Mouse (Mus musculus): ENCODE data around the gene Hmcn2. TPM values are rescaled to one million over a fixed set of nuclear protein-coding genes. Genes with fewer than 3 reads are reported as not detected.

The Hmcn2 gene
- total and polyA plus RNA-seq, 3 experiments, result 7.2 to 24.3 (median 8.3) TPM

DNA sequence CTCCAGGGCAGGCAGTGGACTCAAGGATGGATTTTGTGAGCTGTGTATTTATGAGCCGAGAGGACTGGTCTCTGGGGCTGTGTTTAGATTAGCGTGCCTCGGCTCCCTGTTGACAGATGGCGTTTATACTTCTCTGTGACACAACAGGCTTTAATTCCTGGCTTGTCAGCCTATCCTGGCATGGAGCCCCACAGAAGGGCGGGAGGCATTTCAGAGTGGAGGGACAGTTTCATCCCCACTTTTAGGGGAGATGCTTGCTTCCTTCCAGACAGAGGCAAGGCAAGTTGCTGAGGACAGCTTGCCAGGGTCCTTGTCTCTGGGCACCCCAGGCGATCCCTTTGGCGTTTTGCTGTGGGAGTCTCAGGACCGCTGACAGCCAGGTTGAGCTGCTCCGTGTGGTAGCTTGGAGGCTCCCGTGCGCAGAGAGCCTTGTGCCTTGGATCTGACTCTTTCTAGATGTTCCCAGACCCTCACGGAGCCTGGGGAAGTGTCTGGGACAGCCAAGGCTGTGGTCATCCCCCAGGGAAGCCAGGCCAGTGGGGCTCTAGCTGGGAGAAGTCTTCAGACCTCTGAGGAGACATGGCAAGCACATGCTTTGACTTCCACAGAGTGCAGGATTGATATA lies 23.6 kb downstream of the Hmcn2 start:
- no peak for TF ChIP-seq POLR2A (IDR thresholded peaks at IDR 0.05; ENCODE audit: insufficient read depth, low read depth, low read length)
- no peak for TF ChIP-seq EP300 (IDR thresholded peaks at IDR 0.05; ENCODE audit: insufficient read depth, low read depth, low read length)
- TF ChIP-seq CTCF (IDR thresholded peaks at IDR 0.05), result no peak
- no peak overlapping the region for H3K4me3 ChIP-seq
- H3K79me2 ChIP-seq (replicated peaks; ENCODE audit: control insufficient read depth, insufficient read depth, low read length), result no peaks in the 10 kb centered on the region
- H3K9ac ChIP-seq (ENCODE audit: low read depth, low read length), result no peak overlapping the region
- H3K27me3 ChIP-seq (ENCODE audit: control insufficient read depth, insufficient read depth, low read length), result no peaks in the 10 kb centered on the region
- intact Hi-C loops (cut with DNase I), result no loop called here
- H3K36me3 ChIP-seq (ENCODE audit: control insufficient read depth, insufficient read depth, low read length), result no peaks in the 10 kb centered on the region
- DNase-seq, result peak; percentile 52 to 54
- H3K4me1 ChIP-seq (ENCODE audit: control insufficient read depth, insufficient read depth, low read length), result peaks cover 7% of the 10 kb centered on the region
- WGBS, result 40% methylated on average over 12 of the region's 12 CpGs
- no peak overlapping the region for H3K27ac ChIP-seq

- no peaks in the 10 kb centered on the region for H3K27me3 ChIP-seq (ENCODE audit: control insufficient read depth, insufficient read depth, low read length)
- TF ChIP-seq CTCF (IDR thresholded peaks at IDR 0.05), result no peak
- TF ChIP-seq EP300 (IDR thresholded peaks at IDR 0.05; ENCODE audit: insufficient read depth, low read depth, low read length), result 0 out of 2 replicates have a peak, but pooled peaks have one; percentile 30
- TF ChIP-seq POLR2A (IDR thresholded peaks at IDR 0.05; ENCODE audit: insufficient read depth, low read depth, low read length), result no peak
- H3K27ac ChIP-seq, result no peak overlapping the region; the same call in 1 of the 2 replicates
- 43% methylated on average over 9 of the region's 9 CpGs for WGBS
- H3K4me1 ChIP-seq (ENCODE audit: control insufficient read depth, insufficient read depth, low read length), result peaks cover 8% of the 10 kb centered on the region
- H3K79me2 ChIP-seq (replicated peaks; ENCODE audit: control insufficient read depth, insufficient read depth, low read length), result no peaks in the 10 kb centered on the region
- intact Hi-C loops (cut with DNase I), result no loop called here
- no peak overlapping the region for H3K4me3 ChIP-seq
- H3K36me3 ChIP-seq (ENCODE audit: control insufficient read depth, insufficient read depth, low read length), result no peaks in the 10 kb centered on the region
- peak; percentile 83 to 85 for DNase-seq
- H3K9ac ChIP-seq (ENCODE audit: low read depth, low read length), result no peak overlapping the region
These were observed 25.6 kb downstream of the Hmcn2 start for GRCm38 (mm10) chr2:31339826-31340225.

- Histone ChIP-seq H3K4me1 (ENCODE audit: control insufficient read depth, insufficient read depth, low read length) (peaks cover 8% of the 10 kb centered on the region), H3K9ac (ENCODE audit: low read depth, low read length) (no peak overlapping the region), H3K36me3 (ENCODE audit: control insufficient read depth, insufficient read depth, low read length) (no peaks in the 10 kb centered on the region), H3K27ac (no peak overlapping the region), H3K79me2 (replicated peaks; ENCODE audit: control insufficient read depth, insufficient read depth, low read length) (no peaks in the 10 kb centered on the region), H3K4me3 (no peak overlapping the region), H3K27me3 (ENCODE audit: control insufficient read depth, insufficient read depth, low read length) (no peaks in the 10 kb centered on the region)
- no peak for TF ChIP-seq CTCF (IDR thresholded peaks at IDR 0.05)
- TF ChIP-seq EP300 (IDR thresholded peaks at IDR 0.05; ENCODE audit: insufficient read depth, low read depth, low read length), result 0 out of 2 replicates have a peak, but pooled peaks have one; percentile 21
- 14% methylated on average over 8 of the region's 8 CpGs for WGBS
- peak; percentile 53 to 69 for DNase-seq
- intact Hi-C loops (cut with DNase I), result no loop called here
These were observed 27.7 kb downstream of the Hmcn2 start for GRCm38 (mm10) chr2:31341726-31342535.

DNA sequence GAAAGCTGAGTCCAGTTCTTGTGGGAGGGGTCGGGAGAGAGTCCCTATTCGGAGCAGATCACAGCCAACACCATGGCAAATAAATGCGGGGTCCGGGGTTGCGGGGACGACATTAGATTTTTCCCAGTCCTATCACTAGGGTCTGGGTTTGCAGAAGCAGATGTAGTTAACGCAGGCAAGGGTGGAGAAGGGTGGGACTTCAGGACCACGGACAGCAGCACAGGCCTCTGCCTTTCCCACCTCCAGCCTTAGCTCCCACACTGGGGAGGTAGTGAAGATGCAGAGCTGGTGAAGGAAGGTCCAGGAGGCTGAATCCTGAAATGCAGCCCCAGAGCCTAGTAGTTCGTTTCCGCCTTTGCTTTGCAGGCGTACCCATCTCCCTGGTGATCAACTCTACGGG lies 31.9 kb downstream of the Hmcn2 start:
- H3K27me3 ChIP-seq (ENCODE audit: control insufficient read depth, insufficient read depth, low read length), result no peaks in the 10 kb centered on the region
- WGBS, result 37% methylated on average over 12 of the region's 12 CpGs

DNA sequence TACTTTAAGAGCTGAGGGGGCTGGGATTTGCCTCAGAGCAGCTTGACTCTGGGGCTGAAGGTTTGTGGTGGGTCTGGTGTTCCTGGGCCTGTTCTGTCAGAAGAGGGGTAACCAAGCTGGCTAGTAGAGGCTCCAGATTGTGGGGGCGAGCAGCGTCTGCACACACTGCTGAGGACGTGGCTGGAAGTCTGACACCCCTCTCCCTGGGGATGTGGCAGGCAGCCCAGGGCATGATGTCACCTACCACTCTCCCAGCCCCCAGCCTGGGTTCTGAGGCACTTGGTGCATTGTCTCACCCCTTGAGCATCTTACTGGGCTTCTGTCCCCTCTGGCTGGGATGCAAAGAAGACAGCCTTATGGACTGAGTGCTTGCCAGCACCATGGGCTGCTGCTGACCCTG lies 34.2 kb downstream of the Hmcn2 start:
- Histone ChIP-seq H3K27me3 (ENCODE audit: control insufficient read depth, insufficient read depth, low read length) (no peaks in the 10 kb centered on the region), H3K4me1 (ENCODE audit: control insufficient read depth, insufficient read depth, low read length) (no peaks in the 10 kb centered on the region), H3K4me3 (no peak overlapping the region), H3K36me3 (ENCODE audit: control insufficient read depth, insufficient read depth, low read length) (no peaks in the 10 kb centered on the region), H3K27ac (no peak overlapping the region), H3K9ac (ENCODE audit: low read depth, low read length) (no peak overlapping the region), H3K79me2 (replicated peaks; ENCODE audit: control insufficient read depth, insufficient read depth, low read length) (no peaks in the 10 kb centered on the region)
- DNase-seq, result peak; percentile 64
- TF ChIP-seq EP300 (IDR thresholded peaks at IDR 0.05; ENCODE audit: insufficient read depth, low read depth, low read length) (no peak), CTCF (IDR thresholded peaks at IDR 0.05) (no peak), POLR2A (IDR thresholded peaks at IDR 0.05; ENCODE audit: insufficient read depth, low read depth, low read length) (no peak)
- WGBS, result 33% methylated on average over 3 of the region's 3 CpGs
- intact Hi-C loops (cut with DNase I), result no loop called here

More for the DNA sequence above, 31.9 kb downstream of the Hmcn2 start:
- no peak overlapping the region for H3K4me3 ChIP-seq
- H3K9ac ChIP-seq (ENCODE audit: low read depth, low read length), result no peak overlapping the region
- DNase-seq, result peak; percentile 25 to 57
- H3K27ac ChIP-seq, result no peak overlapping the region
- intact Hi-C loops (cut with DNase I), result no loop called here
- no peak for TF ChIP-seq POLR2A (IDR thresholded peaks at IDR 0.05; ENCODE audit: insufficient read depth, low read depth, low read length)
- TF ChIP-seq EP300 (IDR thresholded peaks at IDR 0.05; ENCODE audit: insufficient read depth, low read depth, low read length), result no peak
- TF ChIP-seq CTCF (IDR thresholded peaks at IDR 0.05), result no peak
- no peaks in the 10 kb centered on the region for H3K36me3 ChIP-seq (ENCODE audit: control insufficient read depth, insufficient read depth, low read length)
- H3K79me2 ChIP-seq (replicated peaks; ENCODE audit: control insufficient read depth, insufficient read depth, low read length), result no peaks in the 10 kb centered on the region
- H3K4me1 ChIP-seq (ENCODE audit: control insufficient read depth, insufficient read depth, low read length), result peaks cover 8% of the 10 kb centered on the region; the same call in 1 of the 2 replicates

GRCm38 (mm10) chr2:31348850-31349249 lies 34.6 kb downstream of the Hmcn2 start:
- Histone ChIP-seq H3K4me1 (ENCODE audit: control insufficient read depth, insufficient read depth, low read length) (no peaks in the 10 kb centered on the region), H3K79me2 (replicated peaks; ENCODE audit: control insufficient read depth, insufficient read depth, low read length) (no peaks in the 10 kb centered on the region), H3K9ac (ENCODE audit: low read depth, low read length) (no peak overlapping the region), H3K27me3 (ENCODE audit: control insufficient read depth, insufficient read depth, low read length) (no peaks in the 10 kb centered on the region), H3K27ac (no peak overlapping the region), H3K36me3 (ENCODE audit: control insufficient read depth, insufficient read depth, low read length) (no peaks in the 10 kb centered on the region), H3K4me3 (no peak overlapping the region)
- no peak for TF ChIP-seq POLR2A (IDR thresholded peaks at IDR 0.05; ENCODE audit: insufficient read depth, low read depth, low read length)
- TF ChIP-seq EP300 (IDR thresholded peaks at IDR 0.05; ENCODE audit: insufficient read depth, low read depth, low read length), result no peak
- TF ChIP-seq CTCF (IDR thresholded peaks at IDR 0.05), result no peak
- WGBS, result 39% methylated on average over 5 of the region's 5 CpGs
- no peak for DNase-seq
- intact Hi-C loops (cut with DNase I), result no loop called here

Data from heart, adult 2 months (tissue).